Mouse (Mus musculus): ENCODE results near the gene Mvb12b. TPM values are rescaled to one million over a fixed set of nuclear protein-coding genes. Genes with fewer than 3 reads are reported as not detected.

The Mvb12b gene
- total RNA-seq, 2 experiments from 2014 or later: 74.6 to 78.4 TPM

- no peak overlapping the region for H3K4me3 ChIP-seq
- no peak for DNase-seq (ENCODE audit: extremely low spot score in 1 of 2, low spot score in 2 of 2)
- H3K27ac ChIP-seq: no peak overlapping the region
- intact Hi-C loops (cut with DNase I): no loop called here
- no peak for TF ChIP-seq CTCF (IDR thresholded peaks at IDR 0.05)
Measured at GRCm38 (mm10) chr2:33764476-33764875, 123.3 kb downstream of the Mvb12b start.

GRCm38 (mm10) chr2:33762210-33762609 is 125.5 kb downstream of the Mvb12b start:
- no peak for DNase-seq (ENCODE audit: extremely low spot score in 1 of 2, low spot score in 2 of 2)
- intact Hi-C loops (cut with DNase I): no loop called here
- no peak overlapping the region for H3K4me3 ChIP-seq
- no peak for TF ChIP-seq CTCF (IDR thresholded peaks at IDR 0.05)
- H3K27ac ChIP-seq: no peak overlapping the region

GRCm38 (mm10) chr2:33760571-33760991 is 127.2 kb downstream of the Mvb12b start:
- peak; percentile 31 to 54 for DNase-seq (ENCODE audit: extremely low spot score in 1 of 2, low spot score in 2 of 2)
- no peak for TF ChIP-seq CTCF (IDR thresholded peaks at IDR 0.05)
- Histone ChIP-seq H3K4me3 (no peak overlapping the region), H3K27ac (no peak overlapping the region)
- intact Hi-C loops (cut with DNase I): no loop called here

- intact Hi-C loops (cut with DNase I): loop anchor here (5.0 kb wide), 1 partner anchor 33 kb away; no protein-coding TSS in a partner anchor
- no peak overlapping the region for H3K27ac ChIP-seq
- H3K4me3 ChIP-seq: no peak overlapping the region
- no peak for TF ChIP-seq CTCF (IDR thresholded peaks at IDR 0.05)
- no peak for DNase-seq (ENCODE audit: extremely low spot score in 1 of 2, low spot score in 2 of 2)
Measured at GRCm38 (mm10) chr2:33759447-33759846, 128.3 kb downstream of the Mvb12b start.

- DNase-seq (ENCODE audit: extremely low spot score in 1 of 2, low spot score in 2 of 2): no peak
- Histone ChIP-seq H3K4me3 (no peak overlapping the region), H3K27ac (peak overlapping the region; percentile 28; the same call in 1 of the 2 replicates)
- no peak for TF ChIP-seq CTCF (IDR thresholded peaks at IDR 0.05)
- intact Hi-C loops (cut with DNase I): loop anchor here (5.0 kb wide), 1 partner anchor 37 kb away; no protein-coding TSS in a partner anchor
Measured at GRCm38 (mm10) chr2:33755633-33756020, 132.1 kb downstream of the Mvb12b start.

GRCm38 (mm10) chr2:33754980-33755632 is 132.6 kb downstream of the Mvb12b start:
- Histone ChIP-seq H3K27ac (peak overlapping the region; percentile 59), H3K4me3 (no peak overlapping the region)
- peak in 1 of 2 experiments; percentile 35 for DNase-seq (ENCODE audit: extremely low spot score in 1 of 2, low spot score in 2 of 2)
- TF ChIP-seq CTCF (IDR thresholded peaks at IDR 0.05): no peak
- intact Hi-C loops (cut with DNase I): loop anchor here (5.0 kb wide), 2 partner anchors 37 to 887 kb away; no protein-coding TSS in a partner anchor

GRCm38 (mm10) chr2:33754317-33754633 is 133.5 kb downstream of the Mvb12b start:
- no peak for TF ChIP-seq CTCF (IDR thresholded peaks at IDR 0.05)
- peak overlapping the region; percentile 59; the same call in 1 of the 2 replicates for H3K27ac ChIP-seq
- intact Hi-C loops (cut with DNase I): loop anchor here (5.0 kb wide), 1 partner anchor 888 kb away; no protein-coding TSS in a partner anchor
- no peak overlapping the region for H3K4me3 ChIP-seq
- DNase-seq (ENCODE audit: extremely low spot score in 1 of 2, low spot score in 2 of 2): no peak

- TF ChIP-seq CTCF (IDR thresholded peaks at IDR 0.05): no peak; the same call in 1 of the 2 replicates
- peak; percentile 76 for DNase-seq (ENCODE audit: extremely low spot score in 1 of 2, low spot score in 2 of 2)
- intact Hi-C loops (cut with DNase I): loop anchor here (5.0 kb wide), 1 partner anchor 889 kb away; no protein-coding TSS in a partner anchor
- peak overlapping the region; percentile 59; the same call in 1 of the 2 replicates for H3K27ac ChIP-seq
- H3K4me3 ChIP-seq: no peak overlapping the region
Measured at GRCm38 (mm10) chr2:33753630-33754316, 134.0 kb downstream of the Mvb12b start.

- no peak for DNase-seq (ENCODE audit: extremely low spot score in 1 of 2, low spot score in 2 of 2)
- TF ChIP-seq CTCF (IDR thresholded peaks at IDR 0.05): no peak
- intact Hi-C loops (cut with DNase I): loop anchor here (5.0 kb wide), 1 partner anchor 892 kb away; no protein-coding TSS in a partner anchor
- Histone ChIP-seq H3K27ac (no peak overlapping the region), H3K4me3 (no peak overlapping the region)
Measured at GRCm38 (mm10) chr2:33750611-33751010, 137.1 kb downstream of the Mvb12b start.

- DNase-seq (ENCODE audit: extremely low spot score in 1 of 2, low spot score in 2 of 2): peak; percentile 83 to 85
- Histone ChIP-seq H3K27ac (no peak overlapping the region), H3K4me3 (no peak overlapping the region)
- no peak; the same call in none of the 2 replicates for TF ChIP-seq CTCF (IDR thresholded peaks at IDR 0.05)
- intact Hi-C loops (cut with DNase I): loop anchor here (2.0 to 5.0 kb wide), 5 partner anchors 36 to 226 kb away; no protein-coding TSS in a partner anchor
Measured at GRCm38 (mm10) chr2:33746471-33746870, 141.3 kb downstream of the Mvb12b start.

GRCm38 (mm10) chr2:33745724-33746123 is 142.0 kb downstream of the Mvb12b start:
- intact Hi-C loops (cut with DNase I): loop anchor here (2.0 to 5.0 kb wide), 5 partner anchors 37 to 227 kb away; no protein-coding TSS in a partner anchor
- no peak for TF ChIP-seq CTCF (IDR thresholded peaks at IDR 0.05)
- H3K4me3 ChIP-seq: no peak overlapping the region
- H3K27ac ChIP-seq: no peak overlapping the region
- no peak for DNase-seq (ENCODE audit: extremely low spot score in 1 of 2, low spot score in 2 of 2)

GRCm38 (mm10) chr2:33737128-33737527 is 150.6 kb downstream of the Mvb12b start:
- DNase-seq (ENCODE audit: extremely low spot score in 1 of 2, low spot score in 2 of 2): no peak
- no peak for TF ChIP-seq CTCF (IDR thresholded peaks at IDR 0.05)
- Histone ChIP-seq H3K4me3 (no peak overlapping the region), H3K27ac (no peak overlapping the region)
- intact Hi-C loops (cut with DNase I): loop anchor here (10.0 kb wide), 1 partner anchor 172 kb away; no protein-coding TSS in a partner anchor

Data from left cerebral cortex, adult 2 months (tissue).